Mouse (Mus musculus): Measurements from ENCODE around the gene Eif4g3.

DNA sequence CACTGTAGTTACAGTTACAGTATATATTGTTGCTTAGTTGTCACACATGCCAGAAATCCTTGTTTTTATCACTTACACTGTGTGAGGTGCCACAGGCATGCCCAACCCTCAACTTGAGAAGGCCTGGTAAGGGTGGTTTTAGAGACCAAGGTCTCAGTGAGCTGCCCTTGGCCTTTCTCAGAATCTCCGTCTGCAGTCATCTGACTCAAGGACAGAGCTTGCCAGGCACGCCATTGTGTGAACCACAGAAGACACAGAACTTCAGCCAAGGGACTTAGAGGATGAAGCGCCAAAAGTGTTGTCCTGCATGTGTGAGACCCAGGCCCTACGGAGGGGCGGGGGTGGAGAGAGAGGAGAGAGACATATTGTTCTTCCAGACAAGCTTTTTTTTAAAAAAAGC lies 217.3 kb downstream of the Eif4g3 start:
- no peak for TF ChIP-seq CTCF (conservative IDR thresholded peaks at IDR 0.05; ENCODE audit: low read length)
- TF ChIP-seq POU5F1 (IDR thresholded peaks at IDR 0.05; ENCODE audit: borderline replicate concordance, low read length) = no peak
- no peak for TF ChIP-seq NANOG (IDR thresholded peaks at IDR 0.05; ENCODE audit: borderline replicate concordance, low read length)
